Mouse (Mus musculus) right cerebral cortex, postnatal 36 days (tissue): ENCODE results near the gene Fam47c.
A peak's percentile ranks its signal among the peaks of the same experiment; 100 is the strongest.

ENCODE experiments used
- DNase-seq, 2 experiments: peaks; one replicate each; pipeline ENCODE4 v3.0.0; 2022; ENCODE audit warnings: low spot score in 2 of 2, mixed read lengths in 1 of 2

Gene Fam47c

DNA sequence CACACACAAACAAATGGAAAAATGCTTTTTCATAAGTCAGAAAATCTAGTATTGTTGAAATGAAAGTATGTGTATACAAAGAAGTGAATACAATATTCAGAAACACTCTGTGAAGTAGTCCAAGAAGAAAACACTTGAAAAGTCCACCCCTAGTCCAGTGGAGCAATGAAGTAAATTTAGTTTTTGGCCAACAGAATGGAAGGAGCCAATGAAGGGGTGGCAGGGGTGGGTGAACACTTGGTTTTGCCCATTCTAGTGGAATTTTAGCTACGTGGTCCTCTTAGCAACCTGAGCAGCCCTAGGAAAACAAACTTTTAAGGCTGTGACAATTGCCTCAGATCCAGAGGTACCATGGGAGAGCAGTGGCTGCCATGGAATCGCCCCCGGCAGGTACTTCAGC is at the start of gene Fam47c:
Gene Fam47c, plus strand, starts transcription at position 301 of the 400 bp plus-strand sequence.
- no peak for DNase-seq

DNA sequence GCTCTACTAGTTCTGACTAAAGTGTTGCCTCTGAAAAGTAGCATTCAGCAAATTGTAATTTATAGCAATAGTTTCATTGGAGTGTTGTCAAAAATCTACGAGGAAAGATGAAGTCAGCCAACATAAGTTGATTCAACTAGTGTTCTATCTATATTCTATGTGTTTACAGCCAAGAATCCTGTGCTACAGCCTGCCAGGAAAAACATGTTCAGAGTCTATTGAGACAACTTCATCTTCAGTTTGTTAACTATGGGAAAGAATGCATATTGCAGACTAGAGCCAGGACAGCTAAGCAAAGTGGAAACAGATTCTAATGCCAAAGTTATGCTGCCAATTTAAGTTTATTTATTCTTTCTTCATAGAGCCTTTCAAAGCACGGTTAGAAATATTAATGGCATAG is 31.8 kb downstream of the Fam47c start:
- no peak for DNase-seq

DNA sequence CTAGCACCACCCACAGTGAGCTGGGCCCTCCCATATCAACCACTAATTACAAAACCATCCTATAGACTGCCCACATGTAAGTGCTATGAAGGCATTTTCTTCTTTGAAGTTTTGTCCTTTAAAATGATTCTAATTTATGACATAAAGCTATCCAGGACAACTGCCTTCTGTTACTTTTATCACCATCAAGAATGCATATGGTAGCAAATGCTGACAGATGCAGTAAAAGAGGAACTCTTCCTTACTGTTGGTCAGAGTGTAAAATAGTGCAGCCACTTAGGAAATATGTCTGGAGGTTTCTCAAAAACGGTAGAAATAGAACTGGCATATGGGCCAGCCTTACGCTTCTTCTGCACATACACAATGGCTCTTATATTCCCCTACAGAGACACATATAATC is 39.5 kb downstream of the Fam47c start:
- DNase-seq: peak in 1 of 2 experiments; percentile 0
